Mouse (Mus musculus) heart, embryonic 16.5 days (tissue): Measurements from ENCODE around the gene Tead3. TPM values are rescaled to one million over a fixed set of nuclear protein-coding genes. Genes with fewer than 3 reads are reported as not detected.
"Not testable (repeated sequence)": the region's sequence is repeated elsewhere in the genome, so short reads cannot be mapped to it uniquely, and the experiment has no call there.

Source experiments
- ATAC-seq: fragments of 200-750 bp; cut with Nextera tagmentation; replicated peaks from 2 replicates; pipeline ENCODE4 v1.8.0; 2017; ENCODE audit warnings: moderate number of reproducible peaks; ENCODE audit not compliant: insufficient read depth, low FRiP score; ENCODE audit errors: extremely low read depth
- H3K27ac ChIP-seq: fragments of 300-500 bp; sonication (generic); 2 replicates; pipeline ENCODE4 v1.5.1; 2014; ENCODE audit warnings: mild to moderate bottlenecking, low read length, control low read depth, moderate library complexity
- H3K27me3 ChIP-seq: fragments of 300-500 bp; sonication (generic); 2 replicates; pipeline ENCODE4 v1.6.1; 2014; ENCODE audit warnings: low read length, mixed read lengths; ENCODE audit not compliant: control insufficient read depth, insufficient read depth
- H3K36me3 ChIP-seq: fragments of 300-500 bp; sonication (generic); 2 replicates; pipeline ENCODE4 v1.6.1; 2014; ENCODE audit not compliant: control insufficient read depth, insufficient read depth
- H3K4me1 ChIP-seq: fragments of 300-500 bp; sonication (generic); 2 replicates; pipeline ENCODE4 v1.6.1; 2014; ENCODE audit warnings: low read length, mixed read lengths; ENCODE audit not compliant: control insufficient read depth, insufficient read depth
- H3K4me2 ChIP-seq: fragments of 300-500 bp; sonication (generic); 2 replicates; pipeline ENCODE4 v1.6.1; 2014; ENCODE audit warnings: low read depth, mild to moderate bottlenecking, control low read depth, low read length
- H3K4me3 ChIP-seq: fragments of 300-500 bp; sonication (generic); 2 replicates; pipeline ENCODE4 v1.5.1; 2014; ENCODE audit warnings: mild to moderate bottlenecking, control low read depth, low read length
- H3K9ac ChIP-seq: fragments of 300-500 bp; sonication (generic); 2 replicates; pipeline ENCODE4 v1.6.1; 2014; ENCODE audit warnings: low read length, control low read depth
- H3K9me3 ChIP-seq: fragments of 300-500 bp; sonication (generic); replicated peaks from 2 replicates; pipeline ENCODE4 v1.6.1; 2016; ENCODE audit warnings: low read length; ENCODE audit not compliant: control insufficient read depth
- WGBS: fragments of 180-500 bp; shearing (Covaris S2); extraction: QIAGEN DNeasy Blood & Tissue Kit; methylation state at CpG from one replicate; pipeline ENCODE4 v1.1.7; 2014; 5-methylcytosine and 5-hydroxymethylcytosine counted together
- polyA plus RNA-seq: library from polyadenylated mRNA; unstranded; fragments of >200 nt; fragmentation: Nextera tagmentation; extraction: Ambion mirVana; gene quantifications from 2 replicates; pipeline ENCODE4 v1.2.1, GENCODE M21; 2015

Tead3 gene
- polyA plus RNA-seq, 1 experiment from 2014 or later = 6.2 TPM

DNA sequence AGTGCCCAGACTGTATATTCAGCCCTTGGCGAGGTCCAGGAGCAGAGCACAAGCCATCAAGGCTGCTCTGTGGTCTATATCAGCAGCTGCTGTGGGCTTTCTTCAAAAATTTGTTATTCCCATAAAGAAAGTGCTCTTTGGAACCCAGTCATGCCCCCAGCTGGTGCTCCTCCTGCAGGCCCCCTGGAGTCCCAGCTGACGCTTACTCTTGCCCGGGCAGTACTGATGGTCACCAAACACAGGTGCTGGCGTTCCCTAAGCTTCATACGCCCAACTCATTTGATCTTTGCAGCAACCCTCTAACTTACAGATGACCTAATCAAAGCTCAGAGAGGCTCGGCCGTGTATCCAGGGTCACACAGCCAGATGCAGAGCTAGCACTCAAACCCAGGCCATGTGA is 13.1 kb downstream of the Tead3 start:
- Histone ChIP-seq H3K9me3 (no peaks in the 10 kb centered on the region), H3K4me1 (peaks cover 17% of the 10 kb centered on the region), H3K27ac (no peak overlapping the region), H3K27me3 (no peaks in the 10 kb centered on the region), H3K9ac (no peak overlapping the region), H3K36me3 (0 out of 2 replicates have a peak, but pooled peaks cover 9% of the 10 kb centered on the region), H3K4me2 (no peak overlapping the region), H3K4me3 (no peak overlapping the region)
- ATAC-seq = no peak
- WGBS = 92% methylated on average over 7 of the region's 7 CpGs

- peaks cover 8% of the 10 kb centered on the region for H3K4me1 ChIP-seq
- no peak overlapping the region for H3K9ac ChIP-seq
- WGBS = 68% methylated on average over 10 of the region's 10 CpGs
- H3K27me3 ChIP-seq = no peaks in the 10 kb centered on the region
- no peak overlapping the region for H3K4me3 ChIP-seq
- H3K27ac ChIP-seq = no peak overlapping the region
- H3K36me3 ChIP-seq = peaks cover 22% of the 10 kb centered on the region
- H3K9me3 ChIP-seq = no peaks in the 10 kb centered on the region
- no peak for ATAC-seq
- no peak overlapping the region for H3K4me2 ChIP-seq
Observed at GRCm38 (mm10) chr17:28335267-28335666, 15.3 kb downstream of the Tead3 start.

DNA sequence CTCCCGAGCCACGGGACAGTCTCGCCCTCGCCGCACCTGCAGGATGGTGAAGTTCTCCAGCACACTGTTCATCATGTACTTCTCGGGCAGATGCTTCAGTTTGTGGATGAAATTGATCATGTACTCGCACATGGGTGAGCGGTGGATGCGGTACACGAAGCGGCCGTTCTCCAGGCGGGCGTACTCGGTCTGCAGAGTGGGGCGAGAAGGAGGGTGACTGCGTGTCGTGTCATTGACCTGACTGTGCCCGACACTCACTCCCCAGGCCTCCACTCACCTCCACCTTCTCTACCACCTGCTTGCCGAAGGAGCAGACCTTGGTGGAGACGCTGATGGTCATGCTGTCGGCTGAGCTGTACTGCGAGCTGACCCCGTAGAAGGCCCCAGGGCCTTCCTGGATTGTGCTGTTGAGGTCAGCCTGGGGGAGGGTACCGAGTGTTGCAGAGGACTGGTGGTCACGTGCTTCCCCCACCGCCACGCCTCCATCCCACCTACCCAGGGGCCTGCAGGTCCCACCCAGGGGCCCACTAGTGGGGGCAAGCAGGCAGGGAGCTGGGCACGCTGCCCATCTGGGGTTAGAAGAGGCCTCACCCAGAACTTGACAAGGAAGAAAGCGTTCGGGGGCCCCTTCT is 17.6 kb downstream of the Tead3 start:
- Histone ChIP-seq H3K4me2 (no peak overlapping the region), H3K4me3 (no peak overlapping the region), H3K27ac (no peak overlapping the region), H3K9ac (no peak overlapping the region), H3K4me1 (peaks cover 16% of the 10 kb centered on the region), H3K27me3 (no peaks in the 10 kb centered on the region), H3K36me3 (peaks cover 21% of the 10 kb centered on the region), H3K9me3 (no peaks in the 10 kb centered on the region)
- ATAC-seq = no peak
- 51% methylated on average over 31 of the region's 31 CpGs for WGBS

DNA sequence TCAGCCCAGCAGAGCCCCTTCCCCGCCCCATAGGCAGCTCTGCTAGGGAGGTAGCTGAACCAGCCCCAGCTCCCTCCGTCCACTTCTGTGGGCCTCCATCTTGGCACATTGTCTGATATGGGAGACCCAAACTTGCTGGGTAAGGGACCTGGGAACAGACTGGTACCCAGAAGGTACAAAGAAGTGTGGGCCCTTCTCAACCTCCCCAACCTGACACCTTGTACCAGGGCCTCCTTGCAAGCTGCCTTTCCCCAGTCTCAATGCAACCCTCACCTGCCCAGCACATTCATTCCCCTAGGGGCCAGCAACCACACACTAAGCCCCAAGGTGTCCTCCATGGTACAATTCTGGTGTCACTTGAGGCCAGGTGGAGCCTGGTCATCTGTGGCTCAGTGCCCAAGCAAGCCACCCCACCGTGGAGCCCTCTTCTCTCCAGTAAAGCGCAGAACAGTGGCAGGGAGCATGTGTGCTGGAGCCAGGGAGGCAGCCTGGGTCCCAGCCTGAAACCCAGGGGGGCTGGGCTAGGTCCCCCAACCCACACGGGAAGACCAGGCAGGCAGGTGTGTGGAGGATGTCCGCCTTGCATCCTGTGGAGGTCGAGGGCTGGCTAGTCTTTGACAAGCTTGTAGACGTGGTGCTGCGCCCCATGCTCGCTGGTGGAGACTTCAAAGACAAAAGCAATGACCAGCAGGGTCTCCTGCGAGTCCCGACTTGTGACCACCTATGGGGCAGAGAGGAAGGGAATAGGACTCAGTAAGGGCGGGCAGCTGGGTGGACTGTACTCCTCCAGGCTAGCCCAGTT is 18.3 kb downstream of the Tead3 start:
- H3K27me3 ChIP-seq = no peaks in the 10 kb centered on the region
- peaks cover 20% of the 10 kb centered on the region for H3K36me3 ChIP-seq
- WGBS = 57% methylated on average over 13 of the region's 13 CpGs
- H3K4me1 ChIP-seq = peaks cover 20% of the 10 kb centered on the region
- no peak overlapping the region for H3K4me2 ChIP-seq
- H3K4me3 ChIP-seq = no peak overlapping the region
- no peaks in the 10 kb centered on the region for H3K9me3 ChIP-seq
- H3K27ac ChIP-seq = no peak overlapping the region
- ATAC-seq = no peak
- H3K9ac ChIP-seq = no peak overlapping the region

DNA sequence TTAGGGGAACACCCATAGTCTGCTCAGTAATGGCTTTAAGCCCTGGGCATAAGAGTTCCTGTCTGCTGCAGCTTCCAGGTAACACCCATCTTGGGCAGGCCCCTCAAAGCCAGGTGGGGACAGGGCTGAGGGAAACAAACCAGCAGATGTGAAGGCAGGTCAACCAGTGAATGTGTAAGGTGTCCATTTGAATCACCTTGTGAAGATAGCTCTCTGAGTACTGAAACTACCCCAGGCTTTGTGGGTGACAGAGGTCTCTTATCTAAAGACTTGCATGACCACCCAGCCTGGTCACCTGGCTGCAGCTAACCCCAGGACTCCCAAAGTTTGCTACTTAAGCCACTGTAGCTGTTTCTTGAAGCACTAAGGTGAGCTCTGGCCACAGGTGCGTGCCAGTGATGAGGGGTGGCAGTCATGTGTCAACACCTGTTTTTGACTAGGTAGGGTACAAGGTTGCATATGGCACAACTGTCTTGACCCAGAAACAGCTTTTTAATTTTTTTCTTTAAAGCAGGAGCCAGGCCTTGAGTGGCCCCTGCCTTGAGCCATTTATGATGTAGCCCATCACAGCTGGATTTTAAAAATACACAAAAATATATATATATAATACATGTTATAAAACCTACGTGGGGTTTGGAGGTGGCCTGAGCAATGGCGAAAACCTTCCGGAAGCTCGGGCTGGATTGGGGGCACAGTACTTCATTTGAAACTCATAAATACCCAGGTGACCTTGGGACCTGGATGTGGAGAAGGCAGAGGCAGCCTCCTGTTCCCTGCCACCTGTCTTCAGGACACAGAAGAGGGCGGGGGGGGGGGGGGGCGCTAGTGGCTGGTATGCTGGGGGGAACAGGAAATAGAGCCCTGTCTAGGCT is 19.1 kb downstream of the Tead3 start:
- H3K9me3 ChIP-seq = no peaks in the 10 kb centered on the region
- H3K9ac ChIP-seq = no peak overlapping the region
- H3K4me3 ChIP-seq = no peak overlapping the region
- H3K36me3 ChIP-seq = peaks cover 18% of the 10 kb centered on the region
- no peak overlapping the region for H3K4me2 ChIP-seq
- no peak overlapping the region for H3K27ac ChIP-seq
- 43% methylated on average over 6 of the region's 7 CpGs for WGBS
- H3K27me3 ChIP-seq = no peaks in the 10 kb centered on the region
- peaks cover 20% of the 10 kb centered on the region for H3K4me1 ChIP-seq
- no peak for ATAC-seq

DNA sequence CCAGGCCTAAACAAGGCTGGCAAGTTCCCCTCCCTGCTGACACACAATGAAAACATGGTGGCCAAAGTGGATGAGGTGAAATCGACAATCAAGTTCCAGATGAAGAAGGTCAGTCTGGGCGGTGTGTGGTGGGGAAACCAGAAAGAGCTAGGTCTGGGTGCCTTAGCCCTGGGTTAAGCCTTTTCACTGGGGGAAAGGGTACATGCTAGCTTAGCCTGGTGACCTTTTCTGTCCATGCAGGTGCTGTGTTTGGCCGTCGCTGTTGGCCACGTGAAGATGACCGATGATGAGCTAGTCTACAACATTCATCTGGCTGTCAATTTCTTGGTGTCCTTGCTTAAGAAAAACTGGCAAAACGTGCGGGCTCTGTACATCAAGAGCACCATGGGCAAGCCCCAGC is 20.0 kb downstream of the Tead3 start:
- Histone ChIP-seq H3K4me1 (peaks cover 20% of the 10 kb centered on the region), H3K36me3 (peaks cover 21% of the 10 kb centered on the region)
- not testable (repeated sequence) for H3K27me3 ChIP-seq, H3K4me2 ChIP-seq, H3K9ac ChIP-seq, H3K4me3 ChIP-seq, H3K27ac ChIP-seq, H3K9me3 ChIP-seq, ATAC-seq
- 62% methylated on average over 6 of the region's 8 CpGs for WGBS

GRCm38 (mm10) chr17:28330232-28330546 is 20.4 kb downstream of the Tead3 start:
- H3K9ac ChIP-seq = peak overlapping the region; percentile 93
- no peak for ATAC-seq
- peak overlapping the region; percentile 93; the same call in 1 of the 2 replicates for H3K27ac ChIP-seq
- H3K36me3 ChIP-seq = peaks cover 21% of the 10 kb centered on the region
- H3K4me3 ChIP-seq = peak overlapping the region; percentile 79
- WGBS = 50% methylated on average over 2 of the region's 2 CpGs
- H3K9me3 ChIP-seq = no peaks in the 10 kb centered on the region
- no peaks in the 10 kb centered on the region for H3K27me3 ChIP-seq
- H3K4me2 ChIP-seq = peak overlapping the region; percentile 82
- peaks cover 20% of the 10 kb centered on the region for H3K4me1 ChIP-seq

- H3K27me3 ChIP-seq = no peaks in the 10 kb centered on the region
- H3K27ac ChIP-seq = peak overlapping the region; percentile 93
- no peak for ATAC-seq
- no peaks in the 10 kb centered on the region; the same call in 1 of the 2 replicates for H3K9me3 ChIP-seq
- WGBS = 4% methylated on average over 4 of the region's 4 CpGs
- peaks cover 24% of the 10 kb centered on the region for H3K36me3 ChIP-seq
- H3K4me3 ChIP-seq = peak overlapping the region; percentile 79
- peak overlapping the region; percentile 82 for H3K4me2 ChIP-seq
- H3K9ac ChIP-seq = peak overlapping the region; percentile 93
- H3K4me1 ChIP-seq = peaks cover 20% of the 10 kb centered on the region
Observed at GRCm38 (mm10) chr17:28329503-28330231, 20.9 kb downstream of the Tead3 start.
